Comparison of ENCODE assay signal across 10 mouse cellular contexts in genomic region chr10:87491485-87492040, GRCm38 (mm10). TPM values are rescaled to one million over a fixed set of nuclear protein-coding genes. Genes with fewer than 3 reads are reported as not detected.
DNase-seq lines count a peak whose midpoint lies in the region; ATAC-seq and TF ChIP-seq lines count a peak whose summit lies in the region.
"Had no signal": no experiment of that assay in that cellular context is flagged by ENCODE, and none has a peak within 500 bp of the region (broad histone marks: within the 10 kb centered on the region; RNA-seq: fewer than 3 reads in every experiment).

No protein-coding gene starts in this region.

- no peaks in the 10 kb centered on the region for H3K36me3 ChIP-seq in lung, embryonic 15.5 days
- no peaks in the 10 kb centered on the region for H3K36me3 ChIP-seq in forebrain, postnatal 0 days (ENCODE audit: insufficient read depth)
- peaks cover 5% of the 10 kb centered on the region; the same call in 1 of the 2 replicates for H3K36me3 ChIP-seq in midbrain, embryonic 10.5 days
- no peaks in the 10 kb centered on the region for H3K36me3 ChIP-seq in stomach, embryonic 15.5 days

- WGBS in lung, embryonic 15.5 days = 5% methylated on average over 11 of the region's 11 CpGs
- 6% methylated on average over 11 of the region's 11 CpGs for WGBS in forebrain, postnatal 0 days
- 1% methylated on average over 11 of the region's 11 CpGs for WGBS in midbrain, embryonic 10.5 days
- WGBS in stomach, embryonic 15.5 days = 2% methylated on average over 11 of the region's 11 CpGs

- H3K9me3 ChIP-seq in lung, embryonic 15.5 days = no peaks in the 10 kb centered on the region
- no peaks in the 10 kb centered on the region for H3K9me3 ChIP-seq in forebrain, postnatal 0 days (ENCODE audit: low read length)
- H3K9me3 ChIP-seq in midbrain, embryonic 10.5 days (replicated peaks) = no peaks in the 10 kb centered on the region
- no peaks in the 10 kb centered on the region for H3K9me3 ChIP-seq in stomach, embryonic 15.5 days

- H3K4me2 ChIP-seq in lung, embryonic 15.5 days = 0 out of 2 replicates have a peak overlapping the region, but pooled peaks have one; percentile 99
- H3K4me2 ChIP-seq in forebrain, postnatal 0 days (ENCODE audit: low read depth) = peak overlapping the region; percentile 95
- H3K4me2 ChIP-seq in stomach, embryonic 15.5 days = peak overlapping the region; percentile 99; the same call in 1 of the 2 replicates

- DNase-seq in lung, postnatal 36 days = no peak
- peak; percentile 68 for DNase-seq in forebrain, postnatal 0 days
- DNase-seq in midbrain, embryonic 10.5 days (ENCODE audit: low spot score) = peak; percentile 50
- DNase-seq in frontal cortex, postnatal 14 days (ENCODE audit: low spot score in 2 of 2) = no peak
- no peak for DNase-seq in heart, postnatal 10 days
- no peak for DNase-seq in cerebellum, adult 11-12 months

- intact Hi-C loops in heart, postnatal 10 days (cut with DNase I) = no loop called here

- H3K4me1 ChIP-seq in lung, embryonic 15.5 days = peaks cover 20% of the 10 kb centered on the region; the same call in 1 of the 2 replicates
- 0 out of 2 replicates have a peak, but pooled peaks cover 11% of the 10 kb centered on the region for H3K4me1 ChIP-seq in forebrain, postnatal 0 days (ENCODE audit: insufficient read depth)
- H3K4me1 ChIP-seq in midbrain, embryonic 10.5 days = peaks cover 83% of the 10 kb centered on the region
- H3K4me1 ChIP-seq in stomach, embryonic 15.5 days = peaks cover 15% of the 10 kb centered on the region

- H3K4me3 ChIP-seq in lung, embryonic 15.5 days = no peak overlapping the region
- peak overlapping the region; percentile 69 for H3K4me3 ChIP-seq in forebrain, postnatal 0 days (ENCODE audit: low read depth, low read length)
- peak overlapping the region; percentile 88 for H3K4me3 ChIP-seq in midbrain, embryonic 10.5 days
- H3K4me3 ChIP-seq in stomach, embryonic 15.5 days (replicated peaks) = peak overlapping the region; percentile 56

- H3K27me3 ChIP-seq in lung, embryonic 15.5 days = peaks cover 98% of the 10 kb centered on the region
- no peaks in the 10 kb centered on the region for H3K27me3 ChIP-seq in forebrain, postnatal 0 days (ENCODE audit: insufficient read depth, low read length)
- peaks cover 96% of the 10 kb centered on the region for H3K27me3 ChIP-seq in midbrain, embryonic 10.5 days (ENCODE audit: low read depth, poor library complexity, severe bottlenecking)
- H3K27me3 ChIP-seq in stomach, embryonic 15.5 days (replicated peaks) = peaks cover 90% of the 10 kb centered on the region
- H3K27me3 ChIP-seq: CH12.LX had no signal

- H3K9ac ChIP-seq in lung, embryonic 15.5 days = no peak overlapping the region
- H3K9ac ChIP-seq in forebrain, postnatal 0 days = peak overlapping the region; percentile 65
- no peak overlapping the region for H3K9ac ChIP-seq in stomach, embryonic 15.5 days

- no peak for ATAC-seq in lung, embryonic 15.5 days (ENCODE audit: borderline replicate concordance, extremely low read depth, low FRiP score, low TSS enrichment)
- ATAC-seq in forebrain, postnatal 0 days = no peak
- ATAC-seq in stomach, embryonic 15.5 days (ENCODE audit: insufficient read depth, low FRiP score, low read depth) = no peak

- H3K27ac ChIP-seq in lung, embryonic 15.5 days = no peak overlapping the region
- peak overlapping the region; percentile 89; the same call in 1 of the 2 replicates for H3K27ac ChIP-seq in forebrain, postnatal 0 days (ENCODE audit: low read depth, low read length)
- peak overlapping the region; percentile 97 for H3K27ac ChIP-seq in midbrain, embryonic 10.5 days (replicated peaks)
- no peak overlapping the region for H3K27ac ChIP-seq in stomach, embryonic 15.5 days

- TF ChIP-seq CTCF in forebrain, postnatal 0 days (IDR thresholded peaks at IDR 0.05; ENCODE audit: low read depth) = no peak

RNA-seq across cellular contexts. Expression of gene Ascl1, which starts 1.9 kb away (rescaled TPM):
- 2.4 and 3.5 TPM in 2 replicates for polyA plus RNA-seq in lung, embryonic 15.5 days (2015; fragmentation: Nextera tagmentation; extraction: Ambion mirVana)
- 19.5 and 25.1 TPM in 2 replicates for total RNA-seq in forebrain, postnatal 0 days (2014; rRNA removed)
- 4.7 and 5.6 TPM in 2 replicates for polyA plus RNA-seq in forebrain, postnatal 0 days (2015; fragmentation: Nextera tagmentation; extraction: Ambion mirVana)
- 29.4 and 48.2 TPM in 2 replicates for polyA plus RNA-seq in midbrain, embryonic 10.5 days (2016; fragmentation: Nextera tagmentation; extraction: Ambion mirVana)
- 7.6 and 9.0 TPM in 2 replicates for polyA plus RNA-seq in stomach, embryonic 15.5 days (2015; fragmentation: Nextera tagmentation; extraction: Ambion mirVana)
- not detected for total RNA-seq in heart, postnatal 10 days (2021)
- total RNA-seq: CH12.LX; hematopoietic stem cell, adult 5-6 weeks had no signal

RNA-seq across cellular contexts. Expression of gene Pah, which starts 30.0 kb away (rescaled TPM):
- 0.19 and 0.34 TPM in 2 replicates for polyA plus RNA-seq in lung, embryonic 15.5 days (2015; fragmentation: Nextera tagmentation; extraction: Ambion mirVana)
- total RNA-seq in forebrain, postnatal 0 days (2014; rRNA removed) = not detected in 2 replicates
- 0.14 and 0.22 TPM in 2 replicates for polyA plus RNA-seq in forebrain, postnatal 0 days (2015; fragmentation: Nextera tagmentation; extraction: Ambion mirVana)
- polyA plus RNA-seq in midbrain, embryonic 10.5 days (2016; fragmentation: Nextera tagmentation; extraction: Ambion mirVana) = 0.23 and 0.27 TPM in 2 replicates
- polyA plus RNA-seq in stomach, embryonic 15.5 days (2015; fragmentation: Nextera tagmentation; extraction: Ambion mirVana) = 4.3 and 6.8 TPM in 2 replicates
- not detected for total RNA-seq in heart, postnatal 10 days (2021)
- total RNA-seq: CH12.LX; hematopoietic stem cell, adult 5-6 weeks had no signal

Comparison
In these comparisons a context has a peak if more than half of its experiments do, and no peak if none do; other contexts are left out.
1. H3K27ac ChIP-seq: peak in forebrain, postnatal 0 days (single experiment) and midbrain, embryonic 10.5 days (single experiment); none in lung, embryonic 15.5 days (single experiment) and stomach, embryonic 15.5 days (single experiment).
2. DNase-seq: peak in forebrain, postnatal 0 days (single experiment) and midbrain, embryonic 10.5 days (single experiment); none in lung, postnatal 36 days (single experiment), frontal cortex, postnatal 14 days (0 of 2), heart, postnatal 10 days (0 of 2) and cerebellum, adult 11-12 months (single experiment).
3. Peak in every context shown above with its lines, with median percentiles within 50 percentile points of each other: H3K4me2 ChIP-seq.